Mouse (Mus musculus): Measurements from ENCODE around the gene Cdca7l.
"Not testable (repeated sequence)": the region's sequence is repeated elsewhere in the genome, so short reads cannot be mapped to it uniquely, and the experiment has no call there.

Cdca7l gene

DNA sequence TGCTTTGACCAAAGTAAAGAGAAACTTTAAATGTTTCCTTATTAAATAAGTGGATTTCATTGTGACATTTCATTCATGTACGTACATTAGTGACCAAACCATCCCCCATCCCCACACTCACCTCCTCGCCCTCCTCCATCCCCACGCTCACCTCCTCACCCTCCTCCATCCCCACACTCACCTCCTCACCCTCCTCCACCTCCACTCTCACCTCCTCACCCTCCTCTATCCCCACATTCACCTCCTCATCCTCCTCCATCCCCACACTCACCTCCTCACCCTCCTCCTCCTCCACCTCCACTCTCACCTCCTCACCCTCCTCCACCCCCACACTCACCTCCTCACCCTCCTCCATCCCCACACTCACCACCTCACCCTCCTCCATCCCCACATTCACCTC is 57.2 kb downstream of the Cdca7l start:
- no peak for DNase-seq (ENCODE audit: low read depth, low spot score)

GRCm38 (mm10) chr12:117862655-117863054 is 58.6 kb downstream of the Cdca7l start:
- no peak for DNase-seq (ENCODE audit: low read depth, low spot score)

DNA sequence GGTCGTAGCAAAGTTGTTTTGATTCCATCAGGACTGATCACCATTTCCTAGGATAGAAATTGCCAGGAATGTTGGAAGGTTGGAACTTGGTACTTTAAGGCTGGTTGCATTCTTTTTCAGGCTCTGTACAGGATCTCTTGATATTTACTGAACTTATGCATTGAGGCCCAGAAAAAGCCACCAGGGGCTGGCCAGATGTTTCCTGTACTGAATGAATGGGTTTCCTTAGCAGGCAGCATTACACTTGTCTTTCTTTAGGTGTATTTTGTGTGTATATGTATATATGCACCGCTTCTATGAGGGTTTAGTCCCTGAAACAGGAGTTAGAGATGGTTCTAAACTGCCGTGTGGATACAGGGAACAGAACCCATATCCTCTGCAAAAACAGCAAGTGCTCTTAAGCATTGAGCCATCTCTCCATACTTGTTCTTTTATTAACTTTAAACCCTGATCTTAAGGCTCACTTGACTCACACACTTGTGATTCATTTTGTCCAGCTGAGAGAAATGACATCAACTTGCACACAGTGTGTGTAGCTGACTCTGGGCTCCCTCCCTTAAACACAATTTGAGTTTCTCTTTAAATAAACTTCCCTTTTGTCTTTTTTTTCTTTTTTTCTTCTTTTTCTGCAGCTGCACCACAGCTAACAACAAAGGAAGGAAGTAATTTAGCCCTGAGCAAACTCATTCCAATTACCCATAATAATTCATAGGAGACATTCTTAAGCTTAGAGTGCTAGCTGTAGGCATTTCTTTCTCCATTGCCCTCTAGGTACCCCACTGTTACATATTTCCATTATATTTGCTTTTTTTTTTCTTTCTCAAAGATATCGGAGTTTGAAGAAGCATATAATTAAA is 63.8 kb downstream of the Cdca7l start:
- DNase-seq (ENCODE audit: low read depth, low spot score), result no peak

- no peak for DNase-seq (ENCODE audit: low read depth, low spot score)
Observed at GRCm38 (mm10) chr12:117872265-117872664, 68.2 kb downstream of the Cdca7l start.

DNA sequence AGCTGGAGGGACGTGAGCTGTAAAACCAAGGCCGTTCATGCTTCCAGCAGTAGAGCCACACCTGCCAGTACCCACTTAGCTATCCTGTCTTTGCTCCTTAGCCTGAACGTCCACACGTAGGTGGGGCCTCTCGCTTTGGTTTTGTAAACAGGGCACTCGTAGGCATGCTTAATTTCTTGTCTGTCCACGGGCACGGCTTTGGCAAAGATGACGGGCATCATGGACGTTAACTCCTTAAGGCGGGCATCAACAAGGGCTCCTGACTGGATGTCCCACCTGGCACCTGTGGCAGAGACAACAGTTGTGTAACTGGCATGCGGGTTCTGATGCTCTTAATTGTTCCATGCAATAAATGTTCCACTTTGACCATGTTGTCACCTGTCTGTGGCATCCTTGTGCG is 74.3 kb downstream of the Cdca7l start:
- no peak for DNase-seq (ENCODE audit: low read depth, low spot score)

DNA sequence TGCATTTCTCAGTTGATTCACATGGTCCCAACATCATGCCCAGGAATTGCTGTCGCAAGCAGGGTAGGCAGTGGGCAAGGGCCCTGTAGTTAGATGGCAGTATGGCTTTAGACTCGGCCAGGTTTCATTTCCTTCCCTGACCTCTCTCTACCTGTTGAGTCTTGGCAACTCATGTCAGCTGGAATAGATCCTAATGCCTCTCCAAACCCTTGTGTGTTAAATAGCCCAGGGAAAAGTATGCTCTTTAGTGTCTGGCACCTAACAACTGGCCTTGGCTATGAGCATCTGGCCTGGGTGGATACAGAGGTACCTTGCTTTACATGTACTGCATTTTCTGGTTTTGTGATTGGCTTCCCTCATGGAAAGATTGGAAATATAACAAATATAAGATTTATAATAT is 80.5 kb downstream of the Cdca7l start:
- DNase-seq (ENCODE audit: low read depth, low spot score), result no peak

DNA sequence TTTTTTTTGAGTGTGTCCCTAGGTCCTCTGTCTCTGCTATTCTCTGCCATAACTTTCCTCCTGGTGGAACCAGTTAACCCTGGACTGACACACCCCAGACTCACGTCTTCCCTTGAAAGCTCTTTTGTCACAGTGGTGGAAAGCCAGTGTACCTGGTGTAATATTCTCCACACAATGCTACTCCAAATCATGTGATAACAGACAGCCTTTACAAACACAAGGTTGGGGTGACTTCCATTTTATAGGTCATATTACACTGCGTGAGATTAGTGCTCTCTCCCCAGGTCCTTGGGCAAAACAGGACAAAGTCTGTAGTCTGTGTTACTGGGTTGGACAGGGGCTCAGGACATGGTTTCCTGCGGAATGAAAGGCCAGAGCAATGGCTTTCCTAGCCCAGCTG is 83.3 kb downstream of the Cdca7l start:
- DNase-seq (ENCODE audit: low read depth, low spot score), result no peak

DNA sequence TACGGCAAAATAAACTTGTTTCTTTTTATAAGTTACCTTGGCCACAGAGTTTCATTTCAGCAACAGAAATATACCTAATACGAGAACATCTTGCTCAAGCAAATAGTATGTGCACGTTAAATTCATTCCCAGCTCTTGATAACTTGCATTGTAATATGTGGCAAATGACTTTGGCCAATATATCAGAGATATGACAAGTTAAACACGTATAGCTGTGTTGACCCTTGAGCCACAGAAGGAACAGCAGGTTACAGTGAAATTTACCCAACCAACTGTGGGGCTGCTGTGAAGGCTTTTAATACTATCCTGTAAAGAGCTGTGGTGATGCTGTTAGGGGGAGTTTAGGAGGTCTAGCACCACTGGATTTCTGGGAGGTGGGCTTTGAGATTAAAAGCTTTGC is 96.7 kb downstream of the Cdca7l start:
- DNase-seq (ENCODE audit: low read depth, low spot score), result not testable (repeated sequence)

DNA sequence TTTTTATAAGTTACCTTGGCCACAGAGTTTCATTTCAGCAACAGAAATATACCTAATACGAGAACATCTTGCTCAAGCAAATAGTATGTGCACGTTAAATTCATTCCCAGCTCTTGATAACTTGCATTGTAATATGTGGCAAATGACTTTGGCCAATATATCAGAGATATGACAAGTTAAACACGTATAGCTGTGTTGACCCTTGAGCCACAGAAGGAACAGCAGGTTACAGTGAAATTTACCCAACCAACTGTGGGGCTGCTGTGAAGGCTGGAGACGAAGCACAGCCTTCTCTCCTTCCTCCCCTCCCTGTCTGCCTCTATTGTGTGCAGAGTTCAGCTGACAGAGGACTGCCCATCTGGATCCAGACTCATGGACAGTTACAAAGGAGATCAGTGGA is 97.3 kb downstream of the Cdca7l start:
- DNase-seq (ENCODE audit: low read depth, low spot score), result not testable (repeated sequence)

GRCm38 (mm10) chr12:117903671-117904070 is 99.6 kb downstream of the Cdca7l start:
- DNase-seq (ENCODE audit: low read depth, low spot score), result no peak

GRCm38 (mm10) chr12:117905232-117905840 is 101.2 kb downstream of the Cdca7l start:
- not testable (repeated sequence) for DNase-seq (ENCODE audit: low read depth, low spot score)

- no peak for DNase-seq (ENCODE audit: low read depth, low spot score)
Observed at GRCm38 (mm10) chr12:117911396-117911795, 107.3 kb downstream of the Cdca7l start.

GRCm38 (mm10) chr12:117914613-117915245 is 110.6 kb downstream of the Cdca7l start:
- DNase-seq (ENCODE audit: low read depth, low spot score), result no peak

DNA sequence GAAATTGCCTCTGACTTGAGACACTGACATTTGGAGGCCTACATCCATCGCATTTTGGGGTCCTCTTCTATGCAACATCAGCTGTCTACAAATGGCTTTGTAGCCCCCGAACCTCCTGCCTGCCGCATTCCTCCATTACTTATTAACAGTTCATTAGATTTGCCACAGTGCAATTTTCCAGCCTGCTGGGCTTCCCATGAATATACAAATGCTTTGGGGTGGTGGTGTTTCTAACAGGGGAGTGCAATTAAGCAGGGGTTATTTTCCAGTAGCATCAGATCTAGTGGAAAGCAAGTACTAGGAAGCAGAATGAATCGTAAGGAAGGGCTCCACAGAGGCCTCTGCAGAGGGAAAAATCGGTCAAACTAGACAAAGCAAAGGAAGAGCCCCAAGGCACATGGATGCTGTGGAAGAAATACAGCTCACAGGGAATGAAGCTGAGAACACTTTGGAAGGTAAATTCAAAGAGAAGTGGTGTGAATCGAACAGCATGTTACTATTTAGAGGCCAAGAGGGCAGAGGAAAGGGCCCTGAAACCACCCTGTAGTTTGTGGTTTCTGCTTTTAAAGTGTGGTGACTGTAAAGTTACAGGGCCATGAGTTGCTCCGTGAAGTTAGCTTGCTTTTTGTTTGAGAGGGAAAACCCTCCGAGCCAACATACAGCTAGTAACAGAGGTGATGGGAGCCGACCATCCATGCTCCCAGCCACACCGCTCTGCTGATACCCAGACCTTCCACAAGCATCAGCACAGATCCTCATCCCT is 111.9 kb downstream of the Cdca7l start:
- DNase-seq (ENCODE audit: low read depth, low spot score), result no peak

Measured in retina, adult 2 months (tissue).